Mouse (Mus musculus) heart, postnatal 10 days (tissue): ENCODE data around the gene Fgf5. TPM values are rescaled to one million over a fixed set of nuclear protein-coding genes. Genes with fewer than 3 reads are reported as not detected.

Source experiments
- DNase-seq, 2 experiments: peaks; one replicate each; pipeline ENCODE4 v3.0.0; 2021
- intact Hi-C: fragments of 180-260 bp; cut with DNase I; formaldehyde crosslinking; loops from one replicate; pipeline ENCODE4 v1.15.1; 2025
- total RNA-seq, 2 experiments: library from RNA; stranded (reverse); gene quantifications; 2 replicates each; pipeline ENCODE4 v1.2.3; 2021

Gene Fgf5
- total RNA-seq, 2 experiments from 2014 or later: not detected

GRCm38 (mm10) chr5:98293049-98293715, 39.2 kb downstream of the Fgf5 start:
- no peak for DNase-seq
- intact Hi-C loops: no loop called here

GRCm38 (mm10) chr5:98300079-98300478, 46.1 kb downstream of the Fgf5 start:
- no peak for DNase-seq
- intact Hi-C loops: no loop called here

- intact Hi-C loops: no loop called here
- no peak for DNase-seq
These were observed 51.7 kb downstream of the Fgf5 start for GRCm38 (mm10) chr5:98305673-98306072.

- intact Hi-C loops: no loop called here
- DNase-seq: no peak
These were observed 52.5 kb downstream of the Fgf5 start for GRCm38 (mm10) chr5:98306528-98306927.

- intact Hi-C loops: loop anchor here (10.0 kb wide), 1 partner anchor 142 kb away; no protein-coding TSS in a partner anchor
These were observed 72.6 kb downstream of the Fgf5 start for GRCm38 (mm10) chr5:98326625-98327024.

More at GRCm38 (mm10) chr5:98326625-98327024, 72.6 kb downstream of the Fgf5 start:
- no peak for DNase-seq

Other genes with a start within 250 kb of the Fgf5 start
- gene Antxr2, start 223.1 kb upstream of the Fgf5 start, total RNA-seq: 100 to 1,000 TPM in 1 of 2 experiments, 10 to 100 TPM in 1; 86.3 to 114 TPM
- under 1 TPM; 0.29 to 0.45 TPM for gene Prdm8, start 87.0 kb upstream of the Fgf5 start, total RNA-seq
- not detected for gene Cfap299, start 75.1 kb downstream of the Fgf5 start, total RNA-seq